Mouse (Mus musculus) bone marrow macrophage, adult 2 months (primary cell): ENCODE measurements at regions not wholly inside any gene's neighbourhood (a gene's known extent, or its start where the extent isn't known, plus 50 kb on each side); places are given as distances from the start of the nearest gene placed in this dataset.

Experiments
- CTCF ChIP-seq: IDR thresholded peaks from 2 replicates; pipeline ENCODE4 v1.5.1; 2012; ENCODE audit warnings: low read depth, mild to moderate bottlenecking, low read length, moderate library complexity
- POLR2A ChIP-seq: IDR thresholded peaks from 2 replicates; pipeline ENCODE4 v1.6.1; 2012; ENCODE audit warnings: mild to moderate bottlenecking, low read depth, low read length, borderline replicate concordance

- no peak for TF ChIP-seq CTCF
- no peak for TF ChIP-seq POLR2A
Observed at GRCm38 (mm10) chr16:92953936-92954654, 128.1 kb upstream of the Runx1 start.
